Mouse (Mus musculus): ENCODE measurements around the gene Repin1. TPM values are rescaled to one million over a fixed set of nuclear protein-coding genes. Genes with fewer than 3 reads are reported as not detected.

Gene Repin1
- polyA plus RNA-seq, 1 experiment: 15.3 TPM

DNA sequence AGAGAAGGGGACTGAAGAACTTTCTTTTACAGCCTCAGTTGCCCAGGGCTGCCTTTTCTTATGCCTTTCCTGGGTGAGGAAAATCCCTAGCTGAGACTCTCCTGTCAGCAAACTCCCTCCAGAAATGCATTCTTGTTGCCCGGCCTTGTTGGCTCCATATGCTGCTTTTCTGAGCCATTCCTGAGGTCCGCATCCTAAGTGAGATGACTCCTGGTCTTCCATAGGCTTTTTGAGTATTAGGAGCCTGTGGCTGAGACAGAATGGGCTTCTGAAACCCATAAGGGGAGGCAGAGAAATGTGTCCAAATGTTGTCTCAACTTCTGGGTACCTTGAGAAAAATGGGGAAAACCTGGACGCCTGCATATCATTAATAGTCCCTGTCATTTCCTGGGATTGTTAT, 19.7 kb upstream of the Repin1 start:
- no peak for TF ChIP-seq CEBPB (IDR thresholded peaks at IDR 0.05; ENCODE audit: insufficient read depth, poor library complexity, severe bottlenecking)
- no peak for TF ChIP-seq MAX (IDR thresholded peaks at IDR 0.05; ENCODE audit: low read depth)
- no peak for TF ChIP-seq TCF3 (IDR thresholded peaks at IDR 0.05; ENCODE audit: insufficient read length, low read depth)
- TF ChIP-seq SRF (IDR thresholded peaks at IDR 0.05; ENCODE audit: control insufficient read depth, insufficient read length, low read depth): no peak
- no peaks in the 10 kb centered on the region for H3K79me2 ChIP-seq (ENCODE audit: control insufficient read depth, insufficient read depth)
- H3K4me3 ChIP-seq: no peak overlapping the region
- no peak overlapping the region for H3K4me2 ChIP-seq (ENCODE audit: low read depth)
- H3ac ChIP-seq (ENCODE audit: control insufficient read depth, insufficient read length): no peak overlapping the region
- no peaks in the 10 kb centered on the region for H3K27me3 ChIP-seq (ENCODE audit: control insufficient read depth, insufficient read depth, insufficient read length)
- H3K36me3 ChIP-seq (ENCODE audit: control insufficient read depth, insufficient read depth): no peaks in the 10 kb centered on the region

GRCm38 (mm10) chr6:48578736-48579135, 14.9 kb upstream of the Repin1 start:
- no peaks in the 10 kb centered on the region for H3K27me3 ChIP-seq (ENCODE audit: control insufficient read depth, insufficient read depth, insufficient read length)
- no peak overlapping the region for H3K4me3 ChIP-seq
- TF ChIP-seq TCF3 (IDR thresholded peaks at IDR 0.05; ENCODE audit: insufficient read length, low read depth): no peak
- TF ChIP-seq USF1 (IDR thresholded peaks at IDR 0.05; ENCODE audit: low read depth): no peak
- TF ChIP-seq TCF12 (IDR thresholded peaks at IDR 0.05; ENCODE audit: insufficient read depth, poor library complexity, severe bottlenecking): no peak
- no peak for TF ChIP-seq CEBPB (IDR thresholded peaks at IDR 0.05; ENCODE audit: insufficient read depth, poor library complexity, severe bottlenecking)
- TF ChIP-seq POLR2A (IDR thresholded peaks at IDR 0.05; ENCODE audit: insufficient read length, low read depth): no peak
- no peak for TF ChIP-seq POLR2AphosphoS2 (IDR thresholded peaks at IDR 0.05; ENCODE audit: insufficient read length, low read depth)
- no peak for TF ChIP-seq MYOG (IDR thresholded peaks at IDR 0.05; ENCODE audit: control insufficient read depth in 1 of 3, insufficient read depth in 1 of 3, insufficient read length in 2 of 3, low read depth in 2 of 3)
- TF ChIP-seq REST (IDR thresholded peaks at IDR 0.05; ENCODE audit: insufficient read depth, insufficient read length): no peak
- TF ChIP-seq E2F4 (IDR thresholded peaks at IDR 0.05; ENCODE audit: insufficient read depth): no peak
- no peak for TF ChIP-seq SRF (IDR thresholded peaks at IDR 0.05; ENCODE audit: control insufficient read depth, insufficient read length, low read depth)
- TF ChIP-seq MAX (IDR thresholded peaks at IDR 0.05; ENCODE audit: low read depth): no peak
- TF ChIP-seq MYOD1 (IDR thresholded peaks at IDR 0.05; ENCODE audit: control insufficient read depth in 1 of 3, insufficient read length in 2 of 3, low read depth in 2 of 3): no peak
- no peaks in the 10 kb centered on the region for H3K79me2 ChIP-seq (ENCODE audit: control insufficient read depth, insufficient read depth)
- peak overlapping the region; percentile 69 for H3K4me2 ChIP-seq (ENCODE audit: low read depth)
- no peaks in the 10 kb centered on the region for H3K36me3 ChIP-seq (ENCODE audit: control insufficient read depth, insufficient read depth)
- H3ac ChIP-seq (ENCODE audit: control insufficient read depth, insufficient read length): no peak overlapping the region

- Histone ChIP-seq H3K79me2 (ENCODE audit: control insufficient read depth, insufficient read depth) (no peaks in the 10 kb centered on the region), H3ac (ENCODE audit: control insufficient read depth, insufficient read length) (no peak overlapping the region), H3K4me3 (no peak overlapping the region), H3K4me2 (ENCODE audit: low read depth) (peak overlapping the region; percentile 69), H3K36me3 (ENCODE audit: control insufficient read depth, insufficient read depth) (no peaks in the 10 kb centered on the region), H3K27me3 (ENCODE audit: control insufficient read depth, insufficient read depth, insufficient read length) (no peaks in the 10 kb centered on the region)
- TF ChIP-seq POLR2A (IDR thresholded peaks at IDR 0.05; ENCODE audit: insufficient read length, low read depth) (no peak), MYOG (IDR thresholded peaks at IDR 0.05; ENCODE audit: control insufficient read depth in 1 of 3, insufficient read depth in 1 of 3, insufficient read length in 2 of 3, low read depth in 2 of 3) (no peak)
Measured at GRCm38 (mm10) chr6:48579215-48579648, 14.5 kb upstream of the Repin1 start.

GRCm38 (mm10) chr6:48581257-48581656, 12.4 kb upstream of the Repin1 start:
- Histone ChIP-seq H3K27me3 (ENCODE audit: control insufficient read depth, insufficient read depth, insufficient read length) (no peaks in the 10 kb centered on the region), H3K36me3 (ENCODE audit: control insufficient read depth, insufficient read depth) (no peaks in the 10 kb centered on the region), H3K4me2 (ENCODE audit: low read depth) (no peak overlapping the region), H3K4me3 (no peak overlapping the region), H3ac (ENCODE audit: control insufficient read depth, insufficient read length) (no peak overlapping the region), H3K79me2 (ENCODE audit: control insufficient read depth, insufficient read depth) (no peaks in the 10 kb centered on the region)
- TF ChIP-seq TCF3 (IDR thresholded peaks at IDR 0.05; ENCODE audit: insufficient read length, low read depth) (no peak), POLR2AphosphoS2 (IDR thresholded peaks at IDR 0.05; ENCODE audit: insufficient read length, low read depth) (no peak), USF1 (IDR thresholded peaks at IDR 0.05; ENCODE audit: low read depth) (no peak), TCF12 (IDR thresholded peaks at IDR 0.05; ENCODE audit: insufficient read depth, poor library complexity, severe bottlenecking) (no peak), MAX (IDR thresholded peaks at IDR 0.05; ENCODE audit: low read depth) (no peak), MYOG (IDR thresholded peaks at IDR 0.05; ENCODE audit: control insufficient read depth in 1 of 3, insufficient read depth in 1 of 3, insufficient read length in 2 of 3, low read depth in 2 of 3) (no peak), POLR2A (IDR thresholded peaks at IDR 0.05; ENCODE audit: insufficient read length, low read depth) (no peak), MYOD1 (IDR thresholded peaks at IDR 0.05; ENCODE audit: control insufficient read depth in 1 of 3, insufficient read length in 2 of 3, low read depth in 2 of 3) (no peak), CEBPB (IDR thresholded peaks at IDR 0.05; ENCODE audit: insufficient read depth, poor library complexity, severe bottlenecking) (no peak)

DNA sequence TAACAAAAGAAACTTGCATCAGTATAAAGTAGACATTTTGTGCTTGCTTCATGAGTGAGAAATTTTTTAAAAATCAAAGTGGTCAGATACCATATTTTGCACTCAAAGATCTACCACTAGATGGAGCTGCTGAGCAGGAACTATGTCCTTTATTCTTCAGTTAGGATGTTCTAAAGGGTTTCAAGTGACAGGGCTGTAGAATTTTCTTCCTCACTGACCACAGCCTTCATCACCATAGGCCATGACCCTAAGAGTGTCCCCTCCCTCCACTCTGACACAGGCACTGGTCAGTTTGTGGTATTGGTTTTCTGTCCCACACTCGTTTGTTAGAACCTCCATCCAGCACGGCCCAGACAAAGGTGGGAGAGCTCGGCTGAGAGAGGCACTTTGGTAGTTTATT, 11.6 kb upstream of the Repin1 start:
- TF ChIP-seq SRF (IDR thresholded peaks at IDR 0.05; ENCODE audit: control insufficient read depth, insufficient read length, low read depth) (no peak), MAX (IDR thresholded peaks at IDR 0.05; ENCODE audit: low read depth) (no peak), TCF3 (IDR thresholded peaks at IDR 0.05; ENCODE audit: insufficient read length, low read depth) (no peak), MYOG (IDR thresholded peaks at IDR 0.05; ENCODE audit: control insufficient read depth in 1 of 3, insufficient read depth in 1 of 3, insufficient read length in 2 of 3, low read depth in 2 of 3) (no peak), POLR2A (IDR thresholded peaks at IDR 0.05; ENCODE audit: insufficient read length, low read depth) (no peak), MYOD1 (IDR thresholded peaks at IDR 0.05; ENCODE audit: control insufficient read depth in 1 of 3, insufficient read length in 2 of 3, low read depth in 2 of 3) (no peak), REST (IDR thresholded peaks at IDR 0.05; ENCODE audit: insufficient read depth, insufficient read length) (no peak), E2F4 (IDR thresholded peaks at IDR 0.05; ENCODE audit: insufficient read depth) (no peak), TCF12 (IDR thresholded peaks at IDR 0.05; ENCODE audit: insufficient read depth, poor library complexity, severe bottlenecking) (no peak), POLR2AphosphoS2 (IDR thresholded peaks at IDR 0.05; ENCODE audit: insufficient read length, low read depth) (no peak), CEBPB (IDR thresholded peaks at IDR 0.05; ENCODE audit: insufficient read depth, poor library complexity, severe bottlenecking) (no peak), USF1 (IDR thresholded peaks at IDR 0.05; ENCODE audit: low read depth) (no peak)
- Histone ChIP-seq H3K36me3 (ENCODE audit: control insufficient read depth, insufficient read depth) (no peaks in the 10 kb centered on the region), H3K27me3 (ENCODE audit: control insufficient read depth, insufficient read depth, insufficient read length) (no peaks in the 10 kb centered on the region), H3ac (ENCODE audit: control insufficient read depth, insufficient read length) (no peak overlapping the region), H3K4me2 (ENCODE audit: low read depth) (peak overlapping the region; percentile 37), H3K4me3 (no peak overlapping the region), H3K79me2 (ENCODE audit: control insufficient read depth, insufficient read depth) (no peaks in the 10 kb centered on the region)
